Mouse (Mus musculus) lung, postnatal 0 days (tissue): ENCODE data around the gene Spata13. TPM values are rescaled to one million over a fixed set of nuclear protein-coding genes. Genes with fewer than 3 reads are reported as not detected.

Source experiments
- ATAC-seq: fragments of 200-750 bp; cut with Nextera tagmentation; 2 replicates; pipeline ENCODE4 v1.8.0; 2017; ENCODE audit warnings: moderate library complexity
- DNase-seq: peaks from one replicate; pipeline ENCODE4 v3.0.0-alpha.2; 2016; ENCODE audit warnings: low spot score
- H3K27ac ChIP-seq: fragments of 300-500 bp; sonication (generic); 2 replicates; pipeline ENCODE4 v1.5.1; 2014; ENCODE audit warnings: antibody characterized with exemption, mild to moderate bottlenecking, low read length, mixed read lengths
- H3K27me3 ChIP-seq: fragments of 300-500 bp; sonication (generic); replicated peaks from 2 replicates; pipeline ENCODE4 v1.6.1; 2014; ENCODE audit warnings: low read length, mixed read lengths; ENCODE audit not compliant: insufficient read depth
- H3K36me3 ChIP-seq: fragments of 300-500 bp; sonication (generic); 2 replicates; pipeline ENCODE4 v1.6.1; 2014; ENCODE audit warnings: low read length, mixed read lengths; ENCODE audit not compliant: insufficient read depth
- H3K4me1 ChIP-seq: fragments of 300-500 bp; sonication (generic); 2 replicates; pipeline ENCODE4 v1.6.1; 2014; ENCODE audit warnings: antibody characterized with exemption, low read depth, low read length, mixed read lengths; ENCODE audit not compliant: insufficient read depth
- H3K4me2 ChIP-seq: fragments of 300-500 bp; sonication (generic); replicated peaks from 2 replicates; pipeline ENCODE4 v1.6.1; 2014; ENCODE audit warnings: low read depth, mild to moderate bottlenecking, low read length, moderate library complexity, mixed read lengths
- H3K4me3 ChIP-seq: fragments of 300-500 bp; sonication (generic); 2 replicates; pipeline ENCODE4 v1.5.1; 2014; ENCODE audit warnings: low read depth, low read length
- H3K9ac ChIP-seq: fragments of 300-500 bp; sonication (generic); replicated peaks from 2 replicates; pipeline ENCODE4 v1.6.1; 2014; ENCODE audit warnings: low read depth, mild to moderate bottlenecking
- H3K9me3 ChIP-seq: fragments of 300-500 bp; sonication (generic); 2 replicates; pipeline ENCODE4 v1.6.1; 2016; ENCODE audit warnings: low read length, mixed read lengths
- CTCF ChIP-seq: IDR thresholded peaks from 2 replicates; pipeline ENCODE4 v1.5.1; 2016; ENCODE audit warnings: antibody characterized with exemption, mild to moderate bottlenecking
- EP300 ChIP-seq: IDR thresholded peaks from 2 replicates; pipeline ENCODE4 v1.6.1; 2016; ENCODE audit warnings: antibody characterized with exemption, mild to moderate bottlenecking, control low read depth
- WGBS: fragments of 180-500 bp; shearing (Covaris S2); extraction: QIAGEN DNeasy Blood & Tissue Kit; methylation state at CpG from one replicate; pipeline ENCODE4 v1.1.7; 2014; 5-methylcytosine and 5-hydroxymethylcytosine counted together
- polyA plus RNA-seq: library from polyadenylated mRNA; unstranded; fragments of >200 nt; fragmentation: Nextera tagmentation; extraction: Ambion mirVana; gene quantifications from 2 replicates; pipeline ENCODE4 v1.2.1, GENCODE M21; 2015

Spata13 gene
- polyA plus RNA-seq, 1 experiment from 2014 or later: 11.7 TPM

DNA sequence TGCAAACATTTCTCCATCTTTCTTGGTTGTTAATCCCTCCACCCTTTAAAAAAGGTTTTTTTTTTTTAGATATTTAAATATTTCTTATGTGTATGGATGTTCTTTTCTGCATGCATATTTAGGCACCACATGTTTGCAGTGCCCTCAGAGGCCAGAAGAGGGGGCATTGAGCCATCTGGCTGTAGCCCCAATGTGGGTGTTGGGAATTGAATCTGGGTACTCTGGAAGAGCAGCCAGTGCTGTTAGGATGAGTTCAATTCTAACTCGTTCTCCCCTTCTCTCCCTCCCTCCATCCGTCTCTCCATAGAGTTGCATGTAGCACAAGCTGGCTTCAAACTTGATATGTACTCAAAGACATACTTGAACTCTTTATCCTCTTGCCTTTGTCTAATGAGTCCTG, 139.7 kb downstream of the Spata13 start:
- no peaks in the 10 kb centered on the region for H3K9me3 ChIP-seq
- DNase-seq (no peak), ATAC-seq (no peak)
- H3K27me3 ChIP-seq: no peaks in the 10 kb centered on the region
- no peak overlapping the region for H3K4me2 ChIP-seq
- TF ChIP-seq EP300 (no peak), CTCF (peak; percentile 41)
- H3K27ac ChIP-seq: no peak overlapping the region
- no peaks in the 10 kb centered on the region for H3K36me3 ChIP-seq
- 80% methylated on average over 2 of the region's 2 CpGs for WGBS
- no peak overlapping the region for H3K9ac ChIP-seq
- H3K4me1 ChIP-seq: no peaks in the 10 kb centered on the region
- H3K4me3 ChIP-seq: no peak overlapping the region

DNA sequence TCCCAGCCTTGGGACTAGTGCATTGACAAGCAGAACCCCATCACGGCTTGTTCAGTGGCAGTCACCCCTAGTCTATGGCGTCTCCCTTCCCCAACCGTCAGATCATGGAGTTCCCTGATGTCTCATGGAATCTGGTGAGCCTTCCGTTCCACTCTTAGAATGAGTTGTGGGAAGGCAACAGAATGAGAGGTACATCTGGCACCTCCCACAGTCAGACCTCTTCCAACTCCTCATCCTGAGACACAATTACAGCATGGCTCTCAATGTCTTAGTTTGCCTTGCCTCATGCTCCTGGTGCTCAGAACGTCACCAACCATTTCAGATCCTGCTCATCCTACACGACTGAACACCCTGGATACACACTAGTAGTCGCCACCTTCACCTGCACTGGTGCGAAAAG, 142.7 kb downstream of the Spata13 start:
- no peak for TF ChIP-seq CTCF
- TF ChIP-seq EP300: no peak
- Histone ChIP-seq H3K4me3 (no peak overlapping the region), H3K4me1 (no peaks in the 10 kb centered on the region), H3K27ac (no peak overlapping the region), H3K27me3 (no peaks in the 10 kb centered on the region), H3K9ac (no peak overlapping the region), H3K9me3 (no peaks in the 10 kb centered on the region), H3K36me3 (no peaks in the 10 kb centered on the region), H3K4me2 (no peak overlapping the region)
- DNase-seq (no peak), ATAC-seq (no peak)
- WGBS: 81% methylated on average over 8 of the region's 8 CpGs

DNA sequence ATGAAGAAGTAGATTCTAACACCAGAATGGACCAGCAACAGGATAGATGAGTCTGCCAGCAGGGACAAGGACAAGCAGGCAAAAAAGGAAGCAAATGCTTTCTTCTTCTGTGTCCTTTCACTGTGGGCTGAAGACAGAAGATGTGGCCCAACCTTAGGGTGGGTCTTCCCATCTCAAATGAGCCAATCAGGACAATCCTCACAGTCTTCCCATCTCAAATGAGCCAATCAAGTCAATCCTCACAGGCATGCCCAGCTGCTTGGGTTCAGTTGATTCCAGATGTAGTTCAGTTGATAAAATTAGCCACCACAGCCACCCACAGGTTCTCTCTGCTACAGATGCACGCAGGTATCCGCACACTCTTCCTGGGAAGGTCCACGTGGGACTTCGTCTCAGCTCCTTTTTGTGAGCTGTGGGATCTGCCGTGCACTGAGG, 143.7 kb downstream of the Spata13 start:
- TF ChIP-seq EP300 (no peak), CTCF (no peak)
- WGBS: 85% methylated on average over 5 of the region's 5 CpGs
- no peak overlapping the region for H3K27ac ChIP-seq
- no peaks in the 10 kb centered on the region for H3K36me3 ChIP-seq
- H3K27me3 ChIP-seq: no peaks in the 10 kb centered on the region
- no peaks in the 10 kb centered on the region for H3K9me3 ChIP-seq
- H3K4me3 ChIP-seq: no peak overlapping the region
- DNase-seq (no peak), ATAC-seq (no peak)
- H3K4me1 ChIP-seq: no peaks in the 10 kb centered on the region
- no peak overlapping the region for H3K4me2 ChIP-seq
- no peak overlapping the region for H3K9ac ChIP-seq

DNA sequence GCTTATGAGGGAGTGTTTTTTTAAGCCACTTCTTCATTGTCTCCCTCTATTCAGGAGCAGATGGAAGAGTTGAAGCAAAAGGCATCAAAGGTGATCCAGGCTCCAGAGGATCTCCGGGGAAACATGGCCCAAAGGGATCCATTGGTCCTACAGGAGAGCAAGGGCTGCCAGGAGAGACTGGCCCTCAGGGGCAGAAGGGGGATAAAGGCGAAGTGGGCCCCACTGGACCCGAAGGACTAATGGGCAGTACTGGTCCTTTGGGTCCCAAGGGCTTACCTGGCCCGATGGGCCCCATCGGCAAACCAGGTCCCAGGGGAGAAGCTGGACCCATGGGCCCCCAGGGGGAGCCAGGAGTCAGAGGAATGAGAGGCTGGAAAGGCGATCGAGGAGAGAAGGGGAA, 145.4 kb downstream of the Spata13 start:
- DNase-seq (no peak), ATAC-seq (no peak)
- Histone ChIP-seq H3K27me3 (no peaks in the 10 kb centered on the region), H3K4me3 (no peak overlapping the region), H3K9me3 (no peaks in the 10 kb centered on the region), H3K4me2 (no peak overlapping the region), H3K27ac (no peak overlapping the region), H3K4me1 (no peaks in the 10 kb centered on the region), H3K36me3 (no peaks in the 10 kb centered on the region), H3K9ac (no peak overlapping the region)
- WGBS: 85% methylated on average over 7 of the region's 7 CpGs
- TF ChIP-seq EP300 (no peak), CTCF (no peak)

DNA sequence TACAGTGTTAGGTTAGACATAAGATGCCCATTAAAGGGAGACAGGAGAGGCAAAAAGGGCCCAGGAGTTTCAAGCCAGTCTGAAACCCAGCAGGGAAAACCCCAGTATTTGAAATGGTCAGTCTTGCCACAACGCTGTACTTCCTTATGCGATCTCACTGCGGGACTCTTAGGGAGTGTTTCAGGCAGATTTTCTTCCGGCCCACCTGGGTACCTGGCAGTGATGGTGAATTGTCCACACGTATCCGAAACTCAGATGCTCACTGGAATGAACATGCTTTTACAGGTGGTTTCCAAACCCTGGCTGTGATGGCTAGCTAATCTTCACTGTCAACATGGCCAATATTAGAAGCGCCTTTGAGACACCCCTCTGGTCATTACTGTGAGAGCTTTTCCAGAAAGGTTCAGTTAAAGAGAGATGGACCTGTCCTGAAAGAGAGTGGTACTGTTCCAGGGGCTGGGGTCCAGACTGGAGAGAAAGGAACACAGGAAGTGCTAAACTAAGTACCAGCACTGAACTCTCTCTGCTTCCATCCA, 148.4 kb downstream of the Spata13 start:
- Histone ChIP-seq H3K4me2 (no peak overlapping the region), H3K27ac (no peak overlapping the region), H3K9ac (no peak overlapping the region), H3K27me3 (no peaks in the 10 kb centered on the region), H3K36me3 (no peaks in the 10 kb centered on the region), H3K4me3 (no peak overlapping the region), H3K4me1 (peaks cover 3% of the 10 kb centered on the region; the same call in 1 of the 2 replicates), H3K9me3 (no peaks in the 10 kb centered on the region)
- TF ChIP-seq CTCF: no peak
- no peak for TF ChIP-seq EP300
- ATAC-seq: no peak
- WGBS: 40% methylated on average over 7 of the region's 7 CpGs
- no peak for DNase-seq

DNA sequence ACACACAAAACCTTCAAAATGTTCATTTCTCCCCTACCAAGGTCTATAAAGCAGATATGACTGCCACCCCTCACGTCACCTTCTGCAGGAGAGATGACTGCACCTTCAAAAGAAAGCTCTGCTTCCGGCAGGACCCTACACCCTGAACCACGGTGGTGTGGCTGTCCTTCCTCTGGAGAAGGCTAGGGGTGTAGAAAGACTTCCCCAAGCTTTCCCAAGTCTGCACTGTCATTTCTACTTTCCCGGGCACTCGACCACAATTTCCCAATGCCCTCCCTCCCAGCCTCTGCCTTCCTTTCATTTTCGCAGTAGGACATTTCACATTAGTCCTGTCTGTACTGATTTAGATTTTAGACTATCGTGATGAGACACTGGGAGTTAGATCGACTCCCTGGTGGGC, 149.4 kb downstream of the Spata13 start:
- no peak overlapping the region for H3K4me3 ChIP-seq
- peaks cover 3% of the 10 kb centered on the region; the same call in 1 of the 2 replicates for H3K4me1 ChIP-seq
- DNase-seq (peak; percentile 63), ATAC-seq (no peak)
- H3K36me3 ChIP-seq: no peaks in the 10 kb centered on the region
- no peak for TF ChIP-seq CTCF
- TF ChIP-seq EP300: no peak
- no peaks in the 10 kb centered on the region for H3K9me3 ChIP-seq
- H3K4me2 ChIP-seq: no peak overlapping the region
- H3K27me3 ChIP-seq: no peaks in the 10 kb centered on the region
- H3K27ac ChIP-seq: no peak overlapping the region
- 47% methylated on average over 8 of the region's 8 CpGs for WGBS
- no peak overlapping the region for H3K9ac ChIP-seq
